Mouse (Mus musculus): ENCODE results near the gene Fgf18. TPM values are rescaled to one million over a fixed set of nuclear protein-coding genes. Genes with fewer than 3 reads are reported as not detected.

Fgf18 gene
- polyA plus RNA-seq, 1 experiment from 2014 or later: 16.0 TPM

DNA sequence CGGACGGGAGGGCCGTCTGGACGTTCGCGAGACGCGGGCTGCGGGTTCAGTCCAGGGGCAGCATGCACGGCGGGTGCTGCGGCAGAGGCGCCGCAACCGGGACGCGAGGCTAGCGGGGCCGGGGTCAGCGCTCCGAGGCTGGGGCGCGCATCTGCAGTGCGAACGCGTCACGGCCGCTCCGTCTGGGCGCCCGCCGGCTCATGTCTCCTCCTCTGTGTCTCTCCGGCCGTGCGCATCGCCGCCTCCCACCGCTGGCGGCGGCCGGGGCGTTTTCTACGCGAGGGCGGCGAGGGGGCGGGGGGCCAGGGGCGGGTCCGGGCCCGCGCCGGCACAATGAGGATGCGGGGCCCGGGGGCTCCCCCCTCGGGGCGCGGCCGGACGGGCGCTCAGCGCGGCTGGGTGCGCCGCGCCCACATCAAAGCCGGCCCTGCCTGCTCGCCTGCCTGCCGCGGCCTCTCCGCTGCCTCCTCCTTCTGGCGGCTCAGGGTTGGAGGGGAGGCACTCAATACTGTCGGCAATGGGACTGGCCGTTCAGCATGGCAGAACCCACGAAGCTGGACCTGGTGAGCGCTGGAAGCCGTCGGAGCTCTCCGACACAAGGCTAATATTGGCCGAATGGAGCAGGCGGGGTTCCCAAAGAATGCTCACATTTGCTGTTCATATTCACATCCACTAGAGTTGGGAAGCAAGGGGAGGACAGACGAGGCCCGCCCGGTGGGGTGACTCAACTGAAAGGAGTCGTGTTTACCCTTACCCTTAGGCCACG is 555 bp upstream of the Fgf18 start:
- DNase-seq (ENCODE audit: low spot score) (peak; percentile 74), ATAC-seq (ENCODE audit: low read depth) (peak; percentile 54)
- peak overlapping the region; percentile 94 for H3K4me2 ChIP-seq (ENCODE audit: low read depth, low read length)
- H3K4me1 ChIP-seq (ENCODE audit: control insufficient read depth, insufficient read depth, low read length): peaks cover 33% of the 10 kb centered on the region
- 0% methylated on average over 14 of the region's 85 CpGs for WGBS
- no peaks in the 10 kb centered on the region for H3K9me3 ChIP-seq (ENCODE audit: control insufficient read depth, low read length)
- H3K27ac ChIP-seq (replicated peaks; ENCODE audit: low read depth, low read length): peak overlapping the region; percentile 75
- H3K9ac ChIP-seq (ENCODE audit: low read depth, low read length): peak overlapping the region; percentile 69
- peak overlapping the region; percentile 67 for H3K4me3 ChIP-seq (ENCODE audit: low read depth, low read length)
- H3K27me3 ChIP-seq (replicated peaks; ENCODE audit: control insufficient read depth, insufficient read depth, low read length): peaks cover 8% of the 10 kb centered on the region; the same call in 1 of the 2 replicates
- peaks cover 34% of the 10 kb centered on the region for H3K36me3 ChIP-seq (ENCODE audit: control insufficient read depth, insufficient read depth, low read length)

DNA sequence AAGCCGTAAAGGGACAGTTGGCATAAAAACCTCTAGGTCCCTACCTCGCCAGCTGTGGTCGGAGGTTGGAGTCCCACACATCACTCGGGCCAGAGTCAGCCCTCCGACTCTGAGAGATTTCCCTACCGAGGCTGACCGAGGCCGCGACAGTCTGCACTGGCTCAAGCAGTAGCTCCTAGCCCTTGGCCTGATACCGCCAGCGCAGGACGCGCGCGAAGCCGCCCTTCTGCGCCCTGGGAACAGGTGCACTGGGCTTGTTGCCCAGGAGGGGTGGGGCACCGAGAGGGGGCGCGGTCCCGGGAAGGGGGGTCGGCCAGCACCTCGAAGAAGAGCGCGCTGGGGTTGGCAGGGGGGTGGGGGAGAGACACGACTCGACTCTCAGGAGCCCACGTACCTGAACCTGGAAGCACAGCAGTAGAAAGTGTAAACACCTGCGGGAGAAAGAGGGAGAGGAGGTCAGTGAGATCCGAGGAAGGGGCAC is 509 bp downstream of the Fgf18 start:
- H3K9ac ChIP-seq (ENCODE audit: low read depth, low read length): peak overlapping the region; percentile 69
- peaks cover 24% of the 10 kb centered on the region for H3K36me3 ChIP-seq (ENCODE audit: control insufficient read depth, insufficient read depth, low read length)
- no peaks in the 10 kb centered on the region for H3K9me3 ChIP-seq (ENCODE audit: control insufficient read depth, low read length)
- peak overlapping the region; percentile 67 for H3K4me3 ChIP-seq (ENCODE audit: low read depth, low read length)
- DNase-seq (ENCODE audit: low spot score) (peak; percentile 34), ATAC-seq (ENCODE audit: low read depth) (no peak)
- H3K27ac ChIP-seq (replicated peaks; ENCODE audit: low read depth, low read length): peak overlapping the region; percentile 75
- 2% methylated on average over 27 of the region's 30 CpGs for WGBS
- H3K4me2 ChIP-seq (ENCODE audit: low read depth, low read length): peak overlapping the region; percentile 94
- peaks cover 33% of the 10 kb centered on the region for H3K4me1 ChIP-seq (ENCODE audit: control insufficient read depth, insufficient read depth, low read length)
- H3K27me3 ChIP-seq (replicated peaks; ENCODE audit: control insufficient read depth, insufficient read depth, low read length): peaks cover 8% of the 10 kb centered on the region; the same call in 1 of the 2 replicates

DNA sequence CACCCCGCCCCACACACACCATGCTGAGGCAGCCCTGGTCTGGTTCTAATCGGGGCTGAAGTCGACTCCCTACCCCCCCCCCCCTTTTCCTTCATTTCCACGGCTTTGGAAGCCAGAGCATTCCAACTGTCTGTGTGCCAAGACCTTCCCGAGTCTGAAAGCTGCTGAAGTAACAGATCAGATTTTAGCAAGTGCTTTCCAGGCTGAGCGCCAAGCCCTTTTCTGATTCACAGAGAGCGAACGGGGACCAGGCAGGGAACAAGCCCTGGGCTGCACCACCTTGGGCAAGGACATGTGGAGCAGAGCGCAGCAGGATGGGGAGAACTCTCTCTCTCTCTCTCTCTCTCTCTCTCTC is 1.1 kb downstream of the Fgf18 start:
- Histone ChIP-seq H3K36me3 (ENCODE audit: control insufficient read depth, insufficient read depth, low read length) (peaks cover 19% of the 10 kb centered on the region), H3K4me3 (ENCODE audit: low read depth, low read length) (peak overlapping the region; percentile 67), H3K27me3 (replicated peaks; ENCODE audit: control insufficient read depth, insufficient read depth, low read length) (peaks cover 8% of the 10 kb centered on the region; the same call in 1 of the 2 replicates), H3K4me1 (ENCODE audit: control insufficient read depth, insufficient read depth, low read length) (peaks cover 33% of the 10 kb centered on the region), H3K9me3 (ENCODE audit: control insufficient read depth, low read length) (no peaks in the 10 kb centered on the region), H3K4me2 (ENCODE audit: low read depth, low read length) (peak overlapping the region; percentile 94), H3K27ac (replicated peaks; ENCODE audit: low read depth, low read length) (0 out of 2 replicates have a peak overlapping the region, but pooled peaks have one; percentile 75), H3K9ac (ENCODE audit: low read depth, low read length) (no peak overlapping the region)
- peak; percentile 67 for ATAC-seq (ENCODE audit: low read depth)
- peak; percentile 98 for DNase-seq (ENCODE audit: low spot score)
- WGBS: 2% methylated on average over 7 of the region's 9 CpGs

DNA sequence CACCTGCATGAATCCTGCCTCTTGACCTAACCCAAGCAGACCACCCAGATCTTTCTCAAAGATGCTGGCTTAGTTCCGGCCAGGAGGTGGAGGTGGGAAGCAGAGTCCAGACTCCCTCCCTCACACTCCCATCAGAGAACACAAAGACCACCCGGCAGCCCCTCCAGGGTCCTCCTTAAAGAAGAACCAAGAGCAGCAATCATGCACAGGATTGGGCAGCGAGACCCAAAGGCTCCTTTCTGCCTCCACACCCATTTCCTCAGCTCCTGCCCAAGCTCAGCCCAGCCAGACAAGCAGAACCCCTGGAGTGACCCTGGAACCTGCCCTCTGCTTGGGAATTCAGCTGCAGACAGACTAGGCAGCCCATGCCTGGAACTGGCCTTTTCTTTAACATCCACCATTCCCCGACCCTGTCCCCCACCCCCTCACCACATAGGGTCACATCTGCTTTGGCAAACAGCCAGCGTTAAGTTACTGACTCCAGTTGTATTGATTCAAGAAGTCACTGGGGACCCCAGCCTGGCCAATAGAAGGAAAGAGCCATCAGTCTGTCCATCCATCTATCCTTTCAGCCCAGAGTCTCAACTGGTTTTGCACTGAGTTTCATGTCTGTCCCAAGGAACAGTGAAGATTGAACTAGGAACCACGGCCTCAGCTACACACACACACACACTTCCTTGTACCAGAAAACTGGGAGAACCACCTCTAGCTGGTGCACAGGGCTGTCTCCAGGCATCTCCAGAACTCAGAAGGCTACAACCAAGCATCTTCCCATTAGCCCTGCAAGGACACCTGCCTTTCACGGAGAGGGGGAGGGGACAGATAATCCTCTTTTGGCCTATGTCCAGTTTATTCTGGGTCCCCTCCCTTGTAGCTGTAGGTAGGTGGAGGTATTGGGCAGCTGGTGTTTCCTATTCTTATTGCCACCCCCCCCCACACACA is 1.7 kb downstream of the Fgf18 start:
- Histone ChIP-seq H3K9me3 (ENCODE audit: control insufficient read depth, low read length) (no peaks in the 10 kb centered on the region), H3K4me2 (ENCODE audit: low read depth, low read length) (peak overlapping the region; percentile 94), H3K27ac (replicated peaks; ENCODE audit: low read depth, low read length) (no peak overlapping the region), H3K4me1 (ENCODE audit: control insufficient read depth, insufficient read depth, low read length) (peaks cover 33% of the 10 kb centered on the region), H3K9ac (ENCODE audit: low read depth, low read length) (no peak overlapping the region; the same call in 1 of the 2 replicates), H3K27me3 (replicated peaks; ENCODE audit: control insufficient read depth, insufficient read depth, low read length) (peaks cover 8% of the 10 kb centered on the region; the same call in 1 of the 2 replicates), H3K4me3 (ENCODE audit: low read depth, low read length) (peak overlapping the region; percentile 12), H3K36me3 (ENCODE audit: control insufficient read depth, insufficient read depth, low read length) (peaks cover 12% of the 10 kb centered on the region)
- ATAC-seq (ENCODE audit: low read depth) (no peak), DNase-seq (ENCODE audit: low spot score) (peak; percentile 43)
- 15% methylated on average over 6 of the region's 7 CpGs for WGBS

DNA sequence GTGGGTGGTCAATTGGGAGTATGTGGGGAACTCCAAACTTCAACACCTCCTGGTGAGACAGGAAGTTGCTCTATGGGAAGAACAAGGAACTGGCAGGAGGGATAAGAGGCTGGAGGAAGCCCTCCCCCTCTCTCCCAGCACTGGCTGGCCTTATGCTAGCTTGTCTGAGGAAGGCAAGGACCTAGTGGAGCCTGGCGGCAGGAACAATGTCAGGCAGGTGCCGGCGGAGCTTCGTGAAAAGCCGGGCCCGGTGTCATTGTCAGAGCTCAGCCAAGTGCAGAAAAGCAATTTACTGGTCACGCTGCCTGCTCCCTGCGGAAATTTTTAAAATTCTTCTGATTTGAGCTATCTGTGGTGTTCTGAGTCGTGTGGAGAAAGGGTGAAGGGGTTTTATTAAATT is 3.3 kb downstream of the Fgf18 start:
- no peak overlapping the region for H3K9ac ChIP-seq (ENCODE audit: low read depth, low read length)
- no peaks in the 10 kb centered on the region for H3K36me3 ChIP-seq (ENCODE audit: control insufficient read depth, insufficient read depth, low read length)
- H3K27me3 ChIP-seq (replicated peaks; ENCODE audit: control insufficient read depth, insufficient read depth, low read length): peaks cover 8% of the 10 kb centered on the region; the same call in 1 of the 2 replicates
- no peak for DNase-seq (ENCODE audit: low spot score)
- no peak overlapping the region for H3K4me3 ChIP-seq (ENCODE audit: low read depth, low read length)
- WGBS: 18% methylated on average over 9 of the region's 9 CpGs
- peaks cover 33% of the 10 kb centered on the region for H3K4me1 ChIP-seq (ENCODE audit: control insufficient read depth, insufficient read depth, low read length)
- H3K9me3 ChIP-seq (ENCODE audit: control insufficient read depth, low read length): no peaks in the 10 kb centered on the region
- no peak overlapping the region; the same call in 1 of the 2 replicates for H3K4me2 ChIP-seq (ENCODE audit: low read depth, low read length)
- no peak overlapping the region for H3K27ac ChIP-seq (replicated peaks; ENCODE audit: low read depth, low read length)
- no peak for ATAC-seq (ENCODE audit: low read depth)

DNA sequence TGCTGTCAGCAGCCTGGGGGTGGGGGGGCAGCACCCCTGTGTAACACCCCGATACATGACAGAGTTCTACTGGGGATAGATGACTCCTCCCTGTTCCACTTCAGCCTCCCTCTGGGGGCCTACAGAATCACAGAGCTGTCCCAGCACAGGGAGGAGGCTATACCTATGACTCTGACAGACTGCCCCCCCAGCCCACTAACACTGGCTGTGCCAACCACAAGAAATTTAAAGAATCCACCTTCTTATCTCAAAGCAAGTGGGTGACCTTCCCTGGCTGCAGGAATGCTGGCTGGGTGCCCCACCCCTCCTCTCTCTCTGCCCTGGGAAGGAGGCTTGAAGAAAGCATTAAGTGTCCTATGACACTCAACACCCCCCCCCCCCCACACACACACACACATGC is 4.4 kb downstream of the Fgf18 start:
- DNase-seq (ENCODE audit: low spot score) (no peak), ATAC-seq (ENCODE audit: low read depth) (no peak)
- no peaks in the 10 kb centered on the region for H3K9me3 ChIP-seq (ENCODE audit: control insufficient read depth, low read length)
- H3K4me3 ChIP-seq (ENCODE audit: low read depth, low read length): no peak overlapping the region
- H3K27me3 ChIP-seq (replicated peaks; ENCODE audit: control insufficient read depth, insufficient read depth, low read length): peaks cover 8% of the 10 kb centered on the region; the same call in 1 of the 2 replicates
- WGBS: 83% methylated on average over 1 of the region's 1 CpGs
- peaks cover 29% of the 10 kb centered on the region for H3K4me1 ChIP-seq (ENCODE audit: control insufficient read depth, insufficient read depth, low read length)
- no peaks in the 10 kb centered on the region for H3K36me3 ChIP-seq (ENCODE audit: control insufficient read depth, insufficient read depth, low read length)
- H3K27ac ChIP-seq (replicated peaks; ENCODE audit: low read depth, low read length): no peak overlapping the region
- no peak overlapping the region for H3K9ac ChIP-seq (ENCODE audit: low read depth, low read length)
- H3K4me2 ChIP-seq (ENCODE audit: low read depth, low read length): no peak overlapping the region

DNA sequence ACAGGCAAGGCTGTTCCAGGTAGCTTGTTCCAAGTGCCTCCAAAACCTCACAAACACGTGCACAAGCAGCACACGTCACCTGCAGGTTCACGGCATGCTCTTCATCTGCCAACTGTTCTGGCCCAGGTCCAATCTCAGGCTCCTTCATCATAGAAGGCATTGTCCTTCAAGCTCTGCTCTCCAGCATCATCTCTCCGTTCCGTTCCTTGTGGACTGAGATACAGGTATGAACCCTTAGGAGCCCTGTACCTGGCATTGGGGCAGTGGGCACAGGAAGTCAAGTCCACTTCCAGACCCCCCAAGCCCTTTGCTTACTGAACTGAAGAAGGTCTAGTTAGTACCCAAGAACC is 7.1 kb downstream of the Fgf18 start:
- H3K27ac ChIP-seq (replicated peaks; ENCODE audit: low read depth, low read length): no peak overlapping the region
- no peaks in the 10 kb centered on the region for H3K36me3 ChIP-seq (ENCODE audit: control insufficient read depth, insufficient read depth, low read length)
- no peak overlapping the region for H3K4me2 ChIP-seq (ENCODE audit: low read depth, low read length)
- H3K4me3 ChIP-seq (ENCODE audit: low read depth, low read length): no peak overlapping the region
- ATAC-seq (ENCODE audit: low read depth): no peak
- peaks cover 8% of the 10 kb centered on the region; the same call in 1 of the 2 replicates for H3K27me3 ChIP-seq (replicated peaks; ENCODE audit: control insufficient read depth, insufficient read depth, low read length)
- WGBS: 87% methylated on average over 5 of the region's 5 CpGs
- DNase-seq (ENCODE audit: low spot score): no peak
- H3K9me3 ChIP-seq (ENCODE audit: control insufficient read depth, low read length): no peaks in the 10 kb centered on the region
- H3K9ac ChIP-seq (ENCODE audit: low read depth, low read length): no peak overlapping the region
- H3K4me1 ChIP-seq (ENCODE audit: control insufficient read depth, insufficient read depth, low read length): peaks cover 17% of the 10 kb centered on the region

DNA sequence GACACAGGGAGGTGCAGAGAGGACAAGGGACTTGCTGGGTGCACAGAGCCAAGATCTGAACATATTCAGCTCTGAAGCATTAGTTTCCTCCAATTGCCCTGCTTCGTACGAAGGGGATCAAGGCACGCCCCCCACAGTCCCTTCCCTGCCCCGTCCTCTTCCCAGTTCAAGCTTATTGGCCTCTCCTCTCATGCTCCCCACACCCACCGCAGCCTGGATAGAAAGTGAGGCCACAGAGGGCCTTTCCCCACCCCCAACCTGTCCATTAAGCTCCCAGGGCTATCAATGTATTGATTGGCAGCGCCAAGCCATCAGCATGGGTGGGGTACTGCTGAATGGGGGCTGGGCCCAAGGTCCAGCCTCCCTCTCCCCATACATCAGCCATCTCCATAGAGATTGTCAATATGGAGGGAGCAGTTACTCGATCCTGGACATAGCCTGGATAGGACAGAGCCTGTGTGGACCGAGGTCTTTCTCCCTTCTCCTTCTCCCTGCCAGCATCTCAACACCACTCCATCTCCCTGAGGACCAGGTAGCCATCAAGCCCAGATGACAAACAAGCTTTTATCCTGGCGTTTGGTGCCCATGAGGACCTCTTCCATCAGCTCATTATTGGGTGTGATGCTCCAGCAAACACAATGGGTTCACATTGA is 7.6 kb downstream of the Fgf18 start:
- Histone ChIP-seq H3K27ac (replicated peaks; ENCODE audit: low read depth, low read length) (no peak overlapping the region), H3K9ac (ENCODE audit: low read depth, low read length) (no peak overlapping the region), H3K9me3 (ENCODE audit: control insufficient read depth, low read length) (no peaks in the 10 kb centered on the region), H3K4me1 (ENCODE audit: control insufficient read depth, insufficient read depth, low read length) (peaks cover 12% of the 10 kb centered on the region), H3K4me3 (ENCODE audit: low read depth, low read length) (no peak overlapping the region), H3K4me2 (ENCODE audit: low read depth, low read length) (no peak overlapping the region), H3K27me3 (replicated peaks; ENCODE audit: control insufficient read depth, insufficient read depth, low read length) (peaks cover 5% of the 10 kb centered on the region; the same call in 1 of the 2 replicates), H3K36me3 (ENCODE audit: control insufficient read depth, insufficient read depth, low read length) (no peaks in the 10 kb centered on the region)
- no peak for ATAC-seq (ENCODE audit: low read depth)
- no peak for DNase-seq (ENCODE audit: low spot score)
- 82% methylated on average over 9 of the region's 9 CpGs for WGBS
